Mouse (Mus musculus): ENCODE data around the gene Srrd. TPM values are rescaled to one million over a fixed set of nuclear protein-coding genes. Genes with fewer than 3 reads are reported as not detected.

The Srrd gene
- total RNA-seq (2021), result 10 to 100 TPM; 19.2 to 23.7 TPM
- long read RNA-seq, experiment 1, transcript Srrd-203 (7 exons, 1,064 nt), result major isoform, 8 of 51 reads
- long read RNA-seq, experiment 1, partial matches to known transcripts, result 22 of 51 reads
- long read RNA-seq, experiment 1, other reads (novel, unspliced or antisense), result 16 of 51 reads
- long read RNA-seq, experiment 2, partial matches to known transcripts, result 8 of 31 reads
- long read RNA-seq, experiment 2, other reads (novel, unspliced or antisense), result 14 of 31 reads

- peak; percentile 87 to 92 for DNase-seq (ENCODE audit: low spot score in 2 of 2)
Observed at GRCm38 (mm10) chr5:112342463-112343204, at the start of gene Srrd, which contains the start of gene Hps4. Srrd (minus strand) TSS chr5:112343040. Hps4 (plus strand) TSS chr5:112343083.

- no peak for DNase-seq (ENCODE audit: low spot score in 2 of 2)
Observed at GRCm38 (mm10) chr5:112391676-112392323, 49.0 kb upstream of the Srrd start.

- no peak for DNase-seq (ENCODE audit: low spot score in 2 of 2)
Observed at GRCm38 (mm10) chr5:112391002-112391401, 48.2 kb upstream of the Srrd start.

GRCm38 (mm10) chr5:112389352-112389751, 46.5 kb upstream of the Srrd start:
- DNase-seq (ENCODE audit: low spot score in 2 of 2), result peak; percentile 32 to 59

- no peak for DNase-seq (ENCODE audit: low spot score in 2 of 2)
Observed at GRCm38 (mm10) chr5:112385973-112386372, 43.1 kb upstream of the Srrd start.

GRCm38 (mm10) chr5:112384805-112385472, 42.1 kb upstream of the Srrd start:
- DNase-seq (ENCODE audit: low spot score in 2 of 2), result no peak

GRCm38 (mm10) chr5:112382641-112383330, 39.9 kb upstream of the Srrd start:
- peak; percentile 59 to 68 for DNase-seq (ENCODE audit: low spot score in 2 of 2)

GRCm38 (mm10) chr5:112382042-112382441, 39.2 kb upstream of the Srrd start:
- no peak for DNase-seq (ENCODE audit: low spot score in 2 of 2)

GRCm38 (mm10) chr5:112381154-112381553, 38.3 kb upstream of the Srrd start:
- DNase-seq (ENCODE audit: low spot score in 2 of 2), result no peak

- DNase-seq (ENCODE audit: low spot score in 2 of 2), result no peak
Observed at GRCm38 (mm10) chr5:112378716-112379115, 35.9 kb upstream of the Srrd start.

- no peak for DNase-seq (ENCODE audit: low spot score in 2 of 2)
Observed at GRCm38 (mm10) chr5:112377380-112377779, 34.5 kb upstream of the Srrd start.

GRCm38 (mm10) chr5:112376111-112376510, 33.3 kb upstream of the Srrd start:
- DNase-seq (ENCODE audit: low spot score in 2 of 2), result no peak

GRCm38 (mm10) chr5:112371933-112372332, 29.1 kb upstream of the Srrd start:
- peak; percentile 53 to 75 for DNase-seq (ENCODE audit: low spot score in 2 of 2)

GRCm38 (mm10) chr5:112370236-112370813, 27.5 kb upstream of the Srrd start:
- no peak for DNase-seq (ENCODE audit: low spot score in 2 of 2)

GRCm38 (mm10) chr5:112369326-112369725, 26.5 kb upstream of the Srrd start:
- DNase-seq (ENCODE audit: low spot score in 2 of 2), result no peak

GRCm38 (mm10) chr5:112368666-112369065, 25.8 kb upstream of the Srrd start:
- no peak for DNase-seq (ENCODE audit: low spot score in 2 of 2)

- DNase-seq (ENCODE audit: low spot score in 2 of 2), result peak; percentile 39 to 55
Observed at GRCm38 (mm10) chr5:112367929-112368328, 25.1 kb upstream of the Srrd start.

GRCm38 (mm10) chr5:112367338-112367737, 24.5 kb upstream of the Srrd start:
- DNase-seq (ENCODE audit: low spot score in 2 of 2), result no peak

GRCm38 (mm10) chr5:112366879-112367278, 24.0 kb upstream of the Srrd start:
- DNase-seq (ENCODE audit: low spot score in 2 of 2), result no peak

- no peak for DNase-seq (ENCODE audit: low spot score in 2 of 2)
Observed at GRCm38 (mm10) chr5:112364184-112364797, 21.5 kb upstream of the Srrd start.

Data from left cerebral cortex, adult 18-20 months (tissue).